Mouse (Mus musculus) layer of hippocampus, adult 9-11 months (tissue): ENCODE measurements around the gene Chrna1.

Source experiments
- DNase-seq: peaks from one replicate; pipeline ENCODE4 v3.0.0; 2022

Gene Chrna1

DNA sequence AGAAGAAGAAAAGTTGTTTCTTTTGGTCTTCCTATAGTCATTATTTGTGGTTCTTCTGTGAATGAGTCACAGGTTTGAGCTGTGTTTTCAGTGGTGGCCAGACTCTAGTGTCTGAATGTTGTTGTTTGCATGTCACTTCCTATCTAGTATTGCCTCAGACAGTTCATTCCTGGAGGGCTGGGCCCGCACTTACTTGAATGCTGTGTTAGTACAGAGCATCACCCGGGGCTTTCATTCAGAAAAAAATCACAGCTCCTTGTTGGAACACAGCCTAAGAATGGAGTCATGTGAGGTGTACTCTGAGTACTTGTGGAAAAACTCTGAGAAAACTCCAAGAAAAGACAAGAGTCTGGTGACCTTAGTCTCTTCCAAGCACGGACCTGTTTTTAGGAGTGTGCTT lies 27.2 kb downstream of the Chrna1 start:
- DNase-seq = no peak

DNA sequence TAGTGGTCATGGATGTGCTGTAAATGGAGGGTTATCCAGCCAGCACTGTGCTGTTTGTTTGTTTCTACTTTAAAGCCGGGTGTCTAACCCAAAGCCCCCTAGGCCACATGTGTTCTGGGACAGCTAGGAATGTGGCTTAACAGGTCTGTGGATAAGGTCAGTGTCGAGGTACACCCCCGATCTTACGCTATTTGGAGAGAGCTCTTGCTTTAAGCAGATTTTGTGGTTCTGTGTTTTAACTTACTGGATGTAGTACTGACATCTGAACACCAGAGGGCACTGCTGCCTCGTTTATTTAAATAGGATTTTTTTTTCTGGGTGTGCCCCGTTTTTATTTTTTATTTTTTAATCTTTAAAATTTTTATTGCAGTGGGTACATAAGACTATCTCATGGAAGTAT lies 29.4 kb downstream of the Chrna1 start:
- DNase-seq = no peak

DNA sequence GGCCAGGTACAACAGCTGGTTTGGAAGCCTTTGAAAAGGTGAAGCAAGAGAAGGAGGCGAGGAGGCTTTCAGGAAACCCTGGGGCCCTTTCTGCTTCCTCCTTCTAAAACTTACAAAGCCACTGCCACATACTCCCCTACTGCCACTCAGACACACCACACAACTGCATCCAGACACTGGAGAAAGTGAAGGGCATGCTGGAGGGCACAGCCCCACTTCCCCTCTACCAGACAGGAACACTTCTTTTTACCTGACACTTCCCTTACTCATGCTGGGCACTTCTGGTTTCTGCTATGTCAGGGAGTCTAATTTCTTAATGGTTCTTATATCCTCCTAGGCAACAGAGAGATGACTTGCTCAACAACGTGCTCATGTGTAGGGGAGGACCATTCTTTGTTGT lies 31.6 kb downstream of the Chrna1 start:
- no peak for DNase-seq

DNA sequence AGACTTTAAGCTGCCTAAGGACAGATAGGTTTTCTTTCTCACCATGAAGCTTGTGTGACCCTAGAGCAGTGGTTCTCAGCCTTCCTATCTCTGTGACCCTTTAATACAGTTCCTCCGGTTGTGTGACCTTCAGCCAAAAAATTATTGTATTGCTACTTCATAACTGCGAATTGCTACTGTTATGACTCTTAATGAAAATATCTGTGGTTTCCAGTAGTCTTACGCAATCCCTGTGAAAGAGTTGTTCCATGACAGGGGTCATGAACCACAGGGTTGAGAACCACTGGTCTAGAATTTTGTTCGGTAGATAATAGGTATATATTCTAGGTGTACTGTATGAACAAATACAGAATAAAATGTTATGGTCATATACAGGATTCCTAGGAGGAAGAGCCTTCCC lies 32.9 kb downstream of the Chrna1 start:
- DNase-seq = no peak

DNA sequence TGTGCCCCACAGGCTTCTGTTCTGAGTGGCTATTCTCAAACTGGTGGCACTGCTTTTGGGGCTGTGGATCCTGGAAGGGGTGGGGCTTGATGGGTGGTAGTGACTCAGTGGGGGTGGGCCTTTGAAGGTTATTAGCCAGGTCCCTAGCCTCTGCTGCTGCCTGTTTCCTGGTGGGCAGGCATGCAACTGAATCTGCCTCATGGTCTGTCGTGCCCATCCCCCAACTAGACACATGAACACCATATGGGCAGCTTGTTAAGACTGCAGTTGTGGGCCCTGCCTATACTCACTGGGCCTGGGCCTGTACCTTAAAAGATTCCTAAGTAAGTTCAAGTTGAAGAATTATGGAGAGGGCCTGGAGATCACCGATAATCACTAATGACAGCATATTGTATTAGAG lies 34.6 kb downstream of the Chrna1 start:
- DNase-seq = no peak

DNA sequence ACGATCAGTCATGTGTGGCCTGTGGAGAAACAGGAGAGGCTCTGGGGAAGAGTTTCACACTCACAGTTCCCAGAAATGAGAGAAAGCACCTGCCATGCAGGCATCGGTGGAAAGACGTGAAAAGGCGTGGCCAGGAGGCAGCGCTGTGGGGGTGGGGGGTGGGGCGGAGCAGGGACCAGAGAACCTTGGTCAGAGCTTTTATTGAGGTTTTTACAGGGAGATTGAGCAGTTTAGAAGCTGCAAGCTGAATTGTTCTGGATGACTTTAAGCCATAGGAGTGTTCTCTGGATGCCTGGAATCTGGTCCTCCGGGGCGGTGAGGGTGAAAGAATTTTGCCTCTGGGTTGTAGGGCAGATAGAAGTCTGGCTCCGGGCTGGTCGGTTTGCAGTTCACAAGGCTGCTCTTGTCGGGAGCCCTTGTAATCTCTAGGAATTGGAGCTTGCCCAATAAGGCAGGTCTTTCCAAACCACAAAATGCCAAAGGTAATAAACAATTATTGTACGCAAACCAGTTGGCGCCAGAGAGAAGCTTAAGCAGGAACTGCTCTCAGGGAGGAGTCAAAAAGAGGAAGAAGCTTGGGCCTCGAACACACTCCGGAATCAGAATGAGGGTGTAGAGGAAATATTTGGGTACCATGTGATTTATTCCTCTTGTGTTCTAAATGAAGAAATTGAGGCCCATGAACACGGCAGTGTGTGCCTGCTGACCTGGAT lies 39.5 kb downstream of the Chrna1 start:
- no peak for DNase-seq

DNA sequence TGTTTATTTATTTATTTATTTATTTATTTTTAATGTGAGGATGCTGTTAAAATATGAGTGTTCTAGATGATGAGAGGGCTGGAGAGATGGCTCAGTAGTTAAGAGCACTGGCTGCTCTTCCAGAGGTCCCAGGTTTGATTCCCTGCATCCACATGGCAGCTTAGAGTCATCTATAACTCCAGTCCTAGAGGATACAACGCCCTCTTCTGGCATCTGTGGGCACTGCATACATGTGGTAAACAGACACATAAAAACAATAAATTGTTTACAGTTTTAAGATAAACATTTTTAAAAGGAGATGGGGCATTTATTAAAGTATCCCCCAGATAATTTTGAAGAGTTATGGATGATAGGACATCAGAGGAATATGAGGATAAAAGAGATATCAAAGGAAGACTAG lies 40.4 kb downstream of the Chrna1 start:
- no peak for DNase-seq

DNA sequence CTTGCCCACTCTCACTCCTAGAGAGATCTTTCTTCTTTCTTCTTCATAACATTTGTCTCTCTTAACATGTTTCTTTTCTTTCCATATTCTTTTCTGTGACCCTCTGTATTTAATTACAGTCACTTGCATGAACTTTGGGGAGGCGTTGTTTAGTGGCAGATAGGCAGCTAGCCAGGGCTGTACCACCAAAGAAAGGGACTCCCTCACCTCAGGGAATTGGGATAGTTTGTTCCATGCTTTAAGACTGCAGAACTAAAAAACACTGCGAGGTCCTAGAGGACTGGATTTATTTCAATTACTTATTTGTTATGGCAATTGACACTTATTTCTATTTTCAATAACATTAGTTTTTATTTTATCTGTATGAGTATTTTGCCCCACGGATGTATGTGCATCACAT lies 41.0 kb downstream of the Chrna1 start:
- no peak for DNase-seq

DNA sequence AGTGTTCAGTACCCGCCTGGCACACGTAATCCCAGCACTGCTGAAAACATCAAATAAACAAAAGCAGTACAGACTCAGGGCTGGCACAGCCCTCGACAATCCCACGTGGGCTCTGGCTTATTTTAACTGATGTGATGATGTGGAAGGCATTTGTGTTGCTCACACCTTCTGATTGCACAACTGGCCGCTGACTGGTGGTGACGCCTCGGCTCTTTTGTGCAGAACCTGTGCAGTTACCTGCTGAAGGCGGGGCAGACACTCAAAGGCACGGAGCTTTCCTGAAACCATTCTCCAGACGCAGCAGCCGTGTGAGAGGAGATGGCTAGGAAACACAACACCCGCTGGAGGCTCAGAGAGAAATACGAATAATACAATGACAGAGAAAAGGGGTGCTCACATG lies 41.5 kb downstream of the Chrna1 start:
- no peak for DNase-seq

DNA sequence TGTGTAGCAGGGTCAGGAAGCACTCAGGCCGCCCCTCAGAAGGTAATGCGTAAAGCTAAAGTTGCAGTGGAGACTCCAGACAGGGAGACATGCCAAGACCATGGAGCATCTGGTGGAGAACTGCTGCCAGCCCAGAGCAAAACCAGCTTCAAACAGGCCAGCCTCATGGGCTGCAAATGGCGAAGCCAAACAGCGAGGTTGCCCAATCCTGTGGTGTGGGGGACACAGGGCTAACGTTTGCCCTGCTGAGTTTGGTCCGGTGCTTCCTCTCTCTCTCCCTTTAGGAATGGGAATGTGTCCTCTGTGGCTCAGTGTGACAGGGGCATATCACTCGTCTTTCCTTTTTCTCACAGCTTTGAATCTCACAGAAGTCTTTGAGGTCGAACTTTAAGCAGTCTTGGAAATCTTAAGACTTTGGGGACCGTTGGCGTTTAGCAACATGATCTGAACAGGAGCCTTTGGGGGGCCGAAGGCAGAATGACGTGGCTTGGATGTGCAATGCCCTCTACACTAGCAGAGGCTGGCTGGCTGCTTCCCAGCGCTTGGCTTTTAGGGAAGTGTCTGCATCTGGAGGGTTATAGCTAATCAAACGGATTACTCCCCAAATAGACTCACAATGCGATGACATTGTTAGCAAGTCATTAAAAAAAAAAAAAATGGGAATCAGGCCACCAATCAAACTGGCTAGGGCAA lies 43.9 kb downstream of the Chrna1 start:
- DNase-seq = no peak

DNA sequence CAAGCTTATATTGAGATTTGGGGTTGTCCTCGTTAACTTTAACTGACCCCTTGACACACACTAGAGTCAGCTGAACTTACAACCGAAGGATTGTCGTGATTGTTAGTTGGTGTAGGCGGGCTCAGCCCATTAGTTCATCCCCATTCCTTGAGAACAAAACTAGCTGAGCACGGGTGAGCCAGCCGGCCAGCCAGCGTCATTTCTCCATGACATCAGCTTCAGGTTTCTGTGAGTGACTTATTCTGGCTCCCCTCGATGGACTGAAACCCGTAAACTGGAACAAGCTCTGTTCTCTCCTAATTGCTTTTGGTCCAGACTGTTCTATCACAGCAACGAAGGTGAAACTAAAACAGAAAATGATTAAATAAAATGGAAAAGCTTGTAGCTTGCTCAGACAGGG lies 45.4 kb downstream of the Chrna1 start:
- DNase-seq = no peak

DNA sequence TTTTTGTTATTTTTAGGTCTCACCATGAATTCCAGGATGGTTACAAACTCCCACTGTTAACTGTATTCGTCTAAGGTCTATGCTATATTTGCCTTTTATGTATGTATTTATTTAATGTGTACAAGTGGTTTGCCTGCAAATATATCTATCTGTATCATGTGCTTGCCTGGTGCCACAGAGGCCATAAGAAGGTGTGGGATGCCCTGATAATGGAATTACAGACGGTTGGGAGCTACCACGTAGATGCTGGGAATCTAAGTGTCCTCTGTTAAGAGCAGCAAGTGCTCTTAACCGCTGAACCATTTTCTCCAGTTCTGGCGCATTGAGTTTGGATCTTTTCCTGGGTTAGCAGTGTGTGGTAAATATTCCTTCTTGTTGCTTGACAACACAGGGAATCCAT lies 49.7 kb downstream of the Chrna1 start:
- no peak for DNase-seq

DNA sequence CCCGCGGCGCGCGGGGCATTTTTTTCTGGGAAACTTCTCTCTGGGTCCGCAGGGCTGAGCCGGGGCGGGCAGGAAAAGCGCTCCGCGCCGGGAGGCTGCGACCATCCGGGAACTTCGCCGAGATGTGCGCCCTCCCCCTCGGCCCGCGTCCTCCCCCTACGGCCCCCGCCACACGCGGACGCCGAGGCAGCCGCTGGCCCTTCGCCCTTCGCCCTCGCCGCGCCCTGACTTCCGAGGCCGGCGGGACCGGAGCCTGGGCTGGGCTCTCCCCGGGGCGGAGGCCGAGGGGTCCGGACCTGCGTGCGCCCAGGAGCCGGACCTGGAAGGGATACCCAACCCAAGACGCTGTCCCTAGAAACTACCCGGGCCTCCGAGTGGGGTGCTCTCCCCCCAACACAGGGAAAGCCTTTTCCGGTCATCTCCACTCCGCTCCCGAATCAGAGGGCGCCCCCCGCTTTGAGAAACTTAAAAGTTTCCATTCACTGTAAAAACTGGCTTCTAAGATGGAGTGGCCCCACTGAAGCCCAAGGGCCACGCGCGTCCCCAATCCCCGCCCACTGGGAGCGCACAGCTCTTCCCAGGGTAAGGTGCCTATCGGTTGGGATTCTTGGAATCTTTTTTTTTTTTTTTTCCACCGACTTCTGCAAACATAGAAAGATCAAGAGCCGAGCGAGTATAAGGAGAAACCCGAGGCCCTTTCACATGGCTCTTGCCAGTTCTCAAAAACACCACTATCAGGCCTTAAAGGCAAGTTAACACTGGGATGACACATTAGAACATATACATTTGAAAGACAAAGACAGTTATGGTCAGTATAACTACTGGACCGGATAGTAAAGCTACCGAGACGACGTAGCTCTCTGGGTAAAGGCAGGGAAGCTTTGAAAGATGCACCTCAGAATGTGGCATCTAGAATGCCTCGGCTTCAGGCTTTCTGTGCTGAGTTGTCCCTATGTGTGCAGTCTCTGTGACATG lies 50.5 kb downstream of the Chrna1 start, which contains the start of gene Wipf1:
Wipf1 (minus strand) TSS at position 379 of the 975 bp plus-strand sequence.
- peak; percentile 71 for DNase-seq

DNA sequence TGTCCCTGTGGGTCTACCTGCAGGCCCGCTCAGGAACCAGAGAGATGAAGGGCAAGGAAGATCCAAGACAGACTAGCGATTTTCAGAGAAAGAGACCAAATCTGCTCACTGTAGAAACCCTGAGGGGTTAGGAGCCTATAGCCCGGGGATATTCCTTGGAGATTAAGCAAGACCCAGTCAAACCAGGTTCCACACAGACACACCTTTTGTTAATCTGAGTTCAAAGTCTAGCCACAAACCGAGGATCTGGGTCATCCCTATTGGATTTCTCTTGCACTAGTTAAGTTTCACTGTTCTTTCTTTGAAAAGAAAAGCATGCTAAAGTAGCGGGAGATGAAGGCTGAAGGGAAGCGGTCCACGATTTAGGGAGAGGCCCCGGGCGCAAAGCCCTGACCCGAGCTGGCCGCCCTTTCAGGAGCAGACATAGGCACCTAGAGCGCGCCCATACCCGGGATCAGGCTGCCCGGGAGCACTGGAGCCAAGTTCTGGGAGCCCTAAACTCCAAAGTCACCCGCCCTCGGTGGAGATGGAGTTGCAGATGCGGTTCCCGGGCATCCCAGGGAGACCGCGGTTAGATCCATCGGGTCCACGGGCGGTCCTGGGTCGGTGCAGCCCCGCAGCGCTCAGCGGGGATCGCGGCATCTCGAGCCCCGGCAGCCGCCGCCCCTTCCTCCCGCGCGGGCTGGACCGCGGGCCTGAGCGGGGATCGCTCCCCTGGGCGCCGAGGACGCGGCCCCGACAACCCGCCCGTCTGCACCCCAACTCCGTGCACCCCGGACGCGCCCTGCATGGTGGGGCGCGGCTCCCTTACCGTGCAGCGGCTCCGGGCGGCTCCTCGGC lies 51.4 kb downstream of the Chrna1 start:
- no peak for DNase-seq

DNA sequence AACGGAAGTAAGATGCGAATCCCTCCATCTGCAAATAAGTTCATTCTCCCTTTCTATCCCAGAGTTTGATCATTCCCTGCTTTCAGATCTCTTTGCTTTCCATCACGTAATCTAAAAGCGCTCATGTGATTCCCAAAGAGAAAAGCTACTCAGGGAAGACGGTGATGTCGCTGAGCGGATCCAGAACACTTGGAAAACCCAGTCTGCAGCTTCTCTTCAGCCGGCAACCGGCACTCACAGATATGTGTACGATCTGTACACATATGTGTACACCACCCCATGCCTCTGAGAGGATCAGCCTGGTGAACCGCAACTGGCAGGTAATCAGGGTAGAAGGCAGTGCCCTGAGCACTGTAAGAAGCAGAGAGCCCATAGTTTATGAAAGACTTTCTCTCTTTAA lies 52.2 kb downstream of the Chrna1 start:
- no peak for DNase-seq

DNA sequence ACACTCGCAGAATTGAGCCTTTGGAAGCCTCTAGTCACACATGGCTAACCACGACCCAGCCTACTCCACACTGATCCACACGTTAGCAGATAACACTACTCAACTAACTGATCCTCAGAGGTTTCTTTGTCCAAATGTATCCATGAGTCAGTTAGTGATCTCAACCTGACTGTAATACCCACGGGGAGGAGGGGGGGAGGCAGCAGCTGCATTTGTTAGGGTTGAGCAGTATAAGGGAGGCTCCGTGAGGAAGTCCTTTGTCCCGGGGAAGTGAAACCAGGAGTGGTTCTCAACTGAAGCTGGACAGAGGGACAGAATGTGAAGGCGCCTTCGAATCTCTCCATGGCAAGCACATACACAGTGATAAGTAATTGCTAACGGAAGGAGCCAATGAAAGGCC lies 53.4 kb downstream of the Chrna1 start:
- DNase-seq = peak; percentile 72

DNA sequence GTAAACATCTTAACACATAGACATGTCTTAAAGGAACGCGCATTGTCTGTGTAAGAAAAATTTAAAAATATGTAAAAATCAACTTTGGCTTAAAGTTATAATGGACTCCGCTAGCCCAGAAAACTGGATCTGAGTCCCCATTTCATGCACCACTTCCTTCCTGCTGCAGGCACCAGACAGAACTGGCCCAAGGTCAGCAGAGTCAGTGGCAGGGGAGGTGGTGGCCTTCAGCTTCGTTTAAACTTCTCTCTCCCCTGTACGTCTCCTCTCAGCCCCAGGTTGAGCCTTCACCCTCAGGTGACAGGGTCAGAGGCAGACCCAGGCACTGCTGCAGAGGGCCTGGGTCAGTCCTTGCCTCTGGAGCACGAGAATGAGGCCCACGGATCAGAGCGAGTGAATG lies 57.2 kb downstream of the Chrna1 start:
- no peak for DNase-seq

DNA sequence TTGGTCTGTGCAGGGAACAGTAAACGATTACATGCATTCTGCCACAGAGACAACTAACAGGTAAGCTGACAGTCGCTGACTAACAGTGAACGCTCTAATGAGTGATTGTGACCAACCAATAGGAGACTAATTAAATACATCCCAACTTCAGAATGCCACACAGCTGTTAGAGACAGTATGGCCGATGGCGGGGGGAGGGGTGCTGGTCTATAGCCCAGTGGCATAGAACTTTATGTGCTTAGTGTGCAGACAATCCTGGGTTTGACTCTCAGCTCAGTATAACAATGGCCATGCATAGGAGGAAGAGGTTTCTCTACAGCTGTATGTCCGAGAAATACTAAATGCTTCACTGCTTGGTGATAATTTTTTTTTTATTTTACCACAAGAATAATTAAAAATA lies 57.8 kb downstream of the Chrna1 start:
- DNase-seq = no peak

DNA sequence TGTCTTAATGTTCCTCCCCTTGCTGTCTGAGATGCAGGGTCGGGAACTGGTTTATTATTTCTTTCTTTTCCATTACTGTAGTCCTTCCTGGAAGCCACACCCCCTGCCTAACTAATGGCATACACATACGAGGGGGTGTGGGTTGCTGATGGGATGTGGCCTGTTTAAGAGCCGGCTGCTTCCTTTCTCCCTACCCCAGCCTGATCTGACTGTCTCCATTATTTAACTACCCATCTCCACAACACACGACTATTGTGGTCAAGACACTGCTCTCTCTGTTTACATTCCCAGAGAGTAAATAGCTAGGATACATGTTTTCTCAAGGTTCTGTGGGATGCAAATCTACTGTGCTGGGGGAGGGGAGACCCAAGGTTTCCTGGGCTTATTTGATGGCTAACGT lies 58.4 kb downstream of the Chrna1 start:
- peak; percentile 46 for DNase-seq

DNA sequence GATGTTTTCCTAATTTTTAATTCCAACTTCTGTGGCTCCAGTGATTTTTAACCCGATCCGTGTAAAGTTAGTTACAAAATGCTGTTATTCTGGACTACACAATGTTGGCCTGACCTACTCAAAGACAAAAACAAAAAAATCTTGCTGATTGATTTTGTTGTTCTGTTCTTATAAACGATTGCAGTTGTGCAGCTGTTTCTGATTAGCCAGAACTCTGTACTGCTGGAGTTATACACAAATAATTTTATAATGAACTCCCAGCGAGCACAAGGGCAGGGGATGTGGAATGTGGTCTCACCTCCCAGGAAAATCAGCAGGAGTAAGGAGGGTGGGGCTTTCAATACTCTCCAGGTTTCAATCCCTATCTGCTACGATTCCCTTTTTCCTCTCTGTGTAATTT lies 61.2 kb downstream of the Chrna1 start:
- no peak for DNase-seq

DNA sequence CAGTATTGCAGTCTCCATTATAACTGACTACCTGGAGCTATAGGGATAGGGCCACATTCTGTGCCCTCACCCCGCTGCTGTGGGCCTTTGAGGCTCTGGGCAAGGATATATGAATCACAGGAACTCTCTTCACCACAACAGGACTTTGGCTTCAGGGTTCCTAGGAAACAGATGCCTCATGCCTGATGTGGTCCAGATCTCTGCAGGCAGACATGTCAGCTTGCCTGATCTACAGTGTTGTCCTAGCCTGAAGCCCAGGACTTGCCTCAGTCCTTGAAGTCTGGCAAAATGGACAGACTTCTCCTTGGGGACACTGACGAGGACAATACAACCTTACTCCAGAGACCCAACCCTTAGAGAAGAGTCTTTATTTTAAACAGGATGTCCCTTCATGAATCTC lies 61.8 kb downstream of the Chrna1 start:
- DNase-seq = no peak

DNA sequence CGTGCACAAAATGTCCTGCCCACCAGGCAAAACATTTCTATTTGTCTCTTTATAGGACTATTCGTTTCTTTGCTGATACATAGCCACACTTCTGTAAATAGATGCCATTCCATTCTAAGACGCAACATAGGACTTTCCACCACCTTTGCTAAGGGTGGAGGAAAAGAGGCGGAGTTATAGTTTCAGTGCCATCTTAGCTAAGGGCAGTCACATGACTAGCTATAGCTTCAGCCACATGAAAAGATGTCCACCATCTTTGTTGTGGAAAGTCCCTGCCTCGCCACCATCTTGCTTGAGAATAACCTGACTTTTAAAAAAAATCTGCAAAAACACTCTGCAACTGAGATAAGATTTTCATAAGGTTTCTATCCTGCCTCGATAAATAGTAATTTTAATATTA lies 66.0 kb downstream of the Chrna1 start:
- DNase-seq = no peak
